Mouse (Mus musculus): ENCODE data around the gene Capzb. TPM values are rescaled to one million over a fixed set of nuclear protein-coding genes. Genes with fewer than 3 reads are reported as not detected.

Capzb gene
- total and polyA plus RNA-seq, 2 experiments from 2014 or later: 108 to 309 TPM

DNA sequence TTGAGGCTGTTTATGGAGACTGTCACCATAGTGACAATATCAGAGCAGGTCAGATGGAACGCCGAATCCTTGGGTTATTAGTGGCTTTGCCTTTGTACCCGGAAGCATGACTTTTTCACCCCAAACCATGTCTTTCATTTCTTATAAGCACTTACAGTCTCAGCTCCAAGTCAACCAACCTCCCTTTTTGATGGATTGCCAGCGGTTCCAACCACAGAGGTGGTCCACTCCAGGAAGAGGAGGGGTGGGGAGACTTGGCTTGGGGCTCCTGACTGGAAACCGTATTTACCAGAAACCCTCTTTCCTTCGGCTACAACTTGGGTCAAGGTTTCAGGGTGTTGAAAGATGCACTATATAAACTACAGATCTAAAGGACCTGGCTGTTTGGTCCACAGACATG is 16.7 kb upstream of the Capzb start:
- DNase-seq (ENCODE audit: low spot score): no peak
- ATAC-seq (ENCODE audit: low FRiP score): no peak
- Histone ChIP-seq H3K27me3 (ENCODE audit: insufficient read depth, low read length) (no peaks in the 10 kb centered on the region), H3K4me1 (ENCODE audit: insufficient read depth, low read length) (no peaks in the 10 kb centered on the region), H3K9me3 (ENCODE audit: low read length) (no peaks in the 10 kb centered on the region), H3K9ac (replicated peaks; ENCODE audit: low read length, poor library complexity, severe bottlenecking) (no peak overlapping the region), H3K4me3 (ENCODE audit: low read depth, low read length) (no peak overlapping the region), H3K27ac (ENCODE audit: low read depth, low read length) (no peak overlapping the region), H3K4me2 (ENCODE audit: low read depth, low read length, poor library complexity, severe bottlenecking) (no peak overlapping the region), H3K36me3 (ENCODE audit: insufficient read depth, low read length) (no peaks in the 10 kb centered on the region)
- TF ChIP-seq CTCF (IDR thresholded peaks at IDR 0.05): no peak
- WGBS: 72% methylated on average over 6 of the region's 6 CpGs

GRCm38 (mm10) chr4:139177921-139178320 is 14.8 kb upstream of the Capzb start:
- no peak overlapping the region for H3K9ac ChIP-seq (replicated peaks; ENCODE audit: low read length, poor library complexity, severe bottlenecking)
- no peaks in the 10 kb centered on the region for H3K36me3 ChIP-seq (ENCODE audit: insufficient read depth, low read length)
- H3K27ac ChIP-seq (ENCODE audit: low read depth, low read length): no peak overlapping the region
- ATAC-seq (ENCODE audit: low FRiP score): no peak
- H3K4me1 ChIP-seq (ENCODE audit: insufficient read depth, low read length): no peaks in the 10 kb centered on the region
- WGBS: 96% methylated on average over 3 of the region's 3 CpGs
- TF ChIP-seq CTCF (IDR thresholded peaks at IDR 0.05): peak; percentile 55
- no peak overlapping the region for H3K4me2 ChIP-seq (ENCODE audit: low read depth, low read length, poor library complexity, severe bottlenecking)
- H3K9me3 ChIP-seq (ENCODE audit: low read length): no peaks in the 10 kb centered on the region
- H3K27me3 ChIP-seq (ENCODE audit: insufficient read depth, low read length): no peaks in the 10 kb centered on the region
- H3K4me3 ChIP-seq (ENCODE audit: low read depth, low read length): no peak overlapping the region
- DNase-seq (ENCODE audit: low spot score): no peak

DNA sequence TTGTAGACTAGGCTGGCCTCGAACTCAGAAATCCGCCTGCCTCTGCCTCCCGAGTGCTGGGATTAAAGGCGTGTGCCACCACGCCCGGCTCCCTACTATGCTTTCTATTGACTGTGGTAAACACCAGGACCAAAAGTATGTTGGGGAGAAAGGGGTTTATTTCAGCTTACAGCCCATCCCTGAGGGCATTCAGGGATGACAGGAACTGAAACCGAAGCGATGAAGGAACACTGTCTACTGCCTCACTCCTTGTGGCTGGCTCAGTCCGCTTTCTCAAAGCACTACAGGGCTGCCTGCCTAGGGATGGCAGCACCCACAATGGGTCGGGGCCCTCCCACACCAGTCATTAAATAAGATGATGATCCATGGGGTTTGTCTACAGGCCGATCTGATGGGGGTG is 14.3 kb upstream of the Capzb start:
- H3K36me3 ChIP-seq (ENCODE audit: insufficient read depth, low read length): no peaks in the 10 kb centered on the region
- no peak for DNase-seq (ENCODE audit: low spot score)
- WGBS: 97% methylated on average over 11 of the region's 11 CpGs

GRCm38 (mm10) chr4:139179218-139179617 is 13.5 kb upstream of the Capzb start:
- WGBS: 78% methylated on average over 2 of the region's 2 CpGs
- H3K9me3 ChIP-seq (ENCODE audit: low read length): no peaks in the 10 kb centered on the region
- H3K27me3 ChIP-seq (ENCODE audit: insufficient read depth, low read length): no peaks in the 10 kb centered on the region
- DNase-seq (ENCODE audit: low spot score) (no peak), ATAC-seq (ENCODE audit: low FRiP score) (no peak)
- no peak for TF ChIP-seq CTCF (IDR thresholded peaks at IDR 0.05)
- no peak overlapping the region for H3K4me2 ChIP-seq (ENCODE audit: low read depth, low read length, poor library complexity, severe bottlenecking)
- no peak overlapping the region for H3K4me3 ChIP-seq (ENCODE audit: low read depth, low read length)
- H3K4me1 ChIP-seq (ENCODE audit: insufficient read depth, low read length): no peaks in the 10 kb centered on the region
- no peaks in the 10 kb centered on the region for H3K36me3 ChIP-seq (ENCODE audit: insufficient read depth, low read length)
- H3K9ac ChIP-seq (replicated peaks; ENCODE audit: low read length, poor library complexity, severe bottlenecking): no peak overlapping the region
- no peak overlapping the region for H3K27ac ChIP-seq (ENCODE audit: low read depth, low read length)

More for the DNA sequence above, 14.3 kb upstream of the Capzb start:
- Histone ChIP-seq H3K4me1 (ENCODE audit: insufficient read depth, low read length) (no peaks in the 10 kb centered on the region), H3K4me2 (ENCODE audit: low read depth, low read length, poor library complexity, severe bottlenecking) (no peak overlapping the region), H3K9me3 (ENCODE audit: low read length) (no peaks in the 10 kb centered on the region), H3K9ac (replicated peaks; ENCODE audit: low read length, poor library complexity, severe bottlenecking) (no peak overlapping the region), H3K27ac (ENCODE audit: low read depth, low read length) (no peak overlapping the region), H3K27me3 (ENCODE audit: insufficient read depth, low read length) (no peaks in the 10 kb centered on the region), H3K4me3 (ENCODE audit: low read depth, low read length) (no peak overlapping the region)
- TF ChIP-seq CTCF (IDR thresholded peaks at IDR 0.05): no peak
- no peak for ATAC-seq (ENCODE audit: low FRiP score)

GRCm38 (mm10) chr4:139179731-139180625 is 12.7 kb upstream of the Capzb start:
- no peak overlapping the region for H3K4me3 ChIP-seq (ENCODE audit: low read depth, low read length)
- no peak for ATAC-seq (ENCODE audit: low FRiP score)
- H3K27me3 ChIP-seq (ENCODE audit: insufficient read depth, low read length): no peaks in the 10 kb centered on the region
- no peak for TF ChIP-seq CTCF (IDR thresholded peaks at IDR 0.05)
- H3K4me2 ChIP-seq (ENCODE audit: low read depth, low read length, poor library complexity, severe bottlenecking): no peak overlapping the region
- no peak overlapping the region for H3K9ac ChIP-seq (replicated peaks; ENCODE audit: low read length, poor library complexity, severe bottlenecking)
- no peak for DNase-seq (ENCODE audit: low spot score)
- 89% methylated on average over 17 of the region's 17 CpGs for WGBS
- no peaks in the 10 kb centered on the region for H3K36me3 ChIP-seq (ENCODE audit: insufficient read depth, low read length)
- no peak overlapping the region for H3K27ac ChIP-seq (ENCODE audit: low read depth, low read length)
- no peaks in the 10 kb centered on the region for H3K4me1 ChIP-seq (ENCODE audit: insufficient read depth, low read length)
- H3K9me3 ChIP-seq (ENCODE audit: low read length): no peaks in the 10 kb centered on the region

- Histone ChIP-seq H3K4me3 (ENCODE audit: low read depth, low read length) (no peak overlapping the region), H3K4me1 (ENCODE audit: insufficient read depth, low read length) (no peaks in the 10 kb centered on the region), H3K4me2 (ENCODE audit: low read depth, low read length, poor library complexity, severe bottlenecking) (no peak overlapping the region), H3K9me3 (ENCODE audit: low read length) (no peaks in the 10 kb centered on the region), H3K27ac (ENCODE audit: low read depth, low read length) (no peak overlapping the region), H3K36me3 (ENCODE audit: insufficient read depth, low read length) (no peaks in the 10 kb centered on the region), H3K27me3 (ENCODE audit: insufficient read depth, low read length) (no peaks in the 10 kb centered on the region), H3K9ac (replicated peaks; ENCODE audit: low read length, poor library complexity, severe bottlenecking) (no peak overlapping the region)
- ATAC-seq (ENCODE audit: low FRiP score) (no peak), DNase-seq (ENCODE audit: low spot score) (no peak)
- TF ChIP-seq CTCF (IDR thresholded peaks at IDR 0.05): no peak
Observed at GRCm38 (mm10) chr4:139182511-139182910, 10.2 kb upstream of the Capzb start.

Measured in midbrain, postnatal 0 days (tissue).